Mouse (Mus musculus): ENCODE results near the gene Akap1.

The Akap1 gene

GRCm38 (mm10) chr11:88842315-88842975 lies 21.9 kb downstream of the Akap1 start:
- DNase-seq (ENCODE audit: low read depth, low spot score), result no peak

GRCm38 (mm10) chr11:88841406-88841805 lies 23.0 kb downstream of the Akap1 start:
- DNase-seq (ENCODE audit: low read depth, low spot score), result no peak

GRCm38 (mm10) chr11:88840724-88841350 lies 23.5 kb downstream of the Akap1 start:
- no peak for DNase-seq (ENCODE audit: low read depth, low spot score)

- DNase-seq (ENCODE audit: low read depth, low spot score), result no peak
These were observed 24.1 kb downstream of the Akap1 start for GRCm38 (mm10) chr11:88840292-88840691.

DNA sequence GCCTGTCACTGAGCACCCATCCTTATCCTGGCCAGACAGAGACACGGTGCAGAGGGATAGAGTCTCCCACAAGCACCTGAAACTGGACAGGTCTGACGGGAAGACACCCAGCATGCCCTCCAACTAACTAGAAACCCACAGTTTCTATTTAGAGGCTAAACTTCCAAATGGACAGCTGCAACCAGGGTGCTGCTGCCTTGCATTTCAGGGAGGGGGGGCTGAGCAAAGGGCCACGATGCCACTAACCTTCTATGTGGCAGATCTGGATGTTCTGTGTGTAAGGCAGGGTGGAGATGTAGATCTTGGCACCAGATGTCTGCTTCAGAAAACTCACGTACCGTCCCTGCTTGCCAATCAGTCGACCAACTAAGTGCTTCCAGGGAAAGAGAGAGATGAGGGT lies 25.0 kb downstream of the Akap1 start:
- DNase-seq (ENCODE audit: low read depth, low spot score), result no peak

GRCm38 (mm10) chr11:88838630-88839029 lies 25.8 kb downstream of the Akap1 start:
- no peak for DNase-seq (ENCODE audit: low read depth, low spot score)

DNA sequence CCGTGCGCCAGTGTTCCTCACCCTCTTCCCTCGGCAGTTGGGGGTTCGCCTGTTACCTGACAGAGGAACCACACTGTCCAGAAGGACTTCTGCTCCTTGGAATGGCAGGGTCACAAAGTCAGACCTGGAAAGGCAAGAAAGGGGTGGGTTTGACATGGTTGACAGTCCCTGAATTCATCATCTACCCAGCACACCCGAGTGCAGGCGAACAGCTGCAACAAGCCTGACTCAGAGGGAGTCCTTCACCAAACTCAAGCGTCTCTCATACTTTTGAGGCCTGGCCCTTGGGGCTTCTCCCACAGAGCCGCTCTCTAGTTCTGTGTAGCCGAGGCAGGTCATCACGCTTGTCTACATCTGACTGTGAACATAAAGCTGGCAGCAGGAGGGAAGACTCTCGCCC lies 29.8 kb downstream of the Akap1 start:
- DNase-seq (ENCODE audit: low read depth, low spot score), result no peak

GRCm38 (mm10) chr11:88834134-88834533 lies 30.3 kb downstream of the Akap1 start:
- DNase-seq (ENCODE audit: low read depth, low spot score), result no peak

- no peak for DNase-seq (ENCODE audit: low read depth, low spot score)
These were observed 31.3 kb downstream of the Akap1 start for GRCm38 (mm10) chr11:88833099-88833498.

DNA sequence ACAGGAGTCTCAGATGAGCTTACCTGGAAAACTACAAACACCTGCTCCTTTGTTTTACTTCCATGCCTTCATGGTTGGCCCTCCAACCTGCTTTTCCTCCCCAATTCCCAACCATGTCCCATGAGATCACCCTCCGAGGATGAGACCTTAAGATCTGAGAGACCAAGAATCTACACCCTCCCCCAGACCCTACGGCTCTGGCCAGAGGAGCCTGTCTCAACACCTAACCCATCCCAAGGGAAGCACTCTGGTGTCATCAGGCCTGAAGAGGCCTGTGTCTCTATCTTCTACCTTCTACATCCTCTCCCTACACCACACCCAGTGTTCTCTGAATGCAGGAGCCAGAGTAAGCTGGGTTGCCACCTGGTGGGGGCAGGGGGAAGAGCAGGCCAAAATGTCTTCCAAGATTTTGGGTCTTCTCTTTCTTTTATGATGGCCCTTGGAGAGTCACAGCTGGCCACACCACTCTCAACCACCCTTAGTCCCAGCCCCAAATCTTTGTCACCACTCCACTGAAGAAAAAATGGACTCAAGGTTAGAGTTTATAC lies 34.1 kb downstream of the Akap1 start:
- no peak for DNase-seq (ENCODE audit: low read depth, low spot score)

- no peak for DNase-seq (ENCODE audit: low read depth, low spot score)
These were observed 35.9 kb downstream of the Akap1 start for GRCm38 (mm10) chr11:88828528-88828927.

DNA sequence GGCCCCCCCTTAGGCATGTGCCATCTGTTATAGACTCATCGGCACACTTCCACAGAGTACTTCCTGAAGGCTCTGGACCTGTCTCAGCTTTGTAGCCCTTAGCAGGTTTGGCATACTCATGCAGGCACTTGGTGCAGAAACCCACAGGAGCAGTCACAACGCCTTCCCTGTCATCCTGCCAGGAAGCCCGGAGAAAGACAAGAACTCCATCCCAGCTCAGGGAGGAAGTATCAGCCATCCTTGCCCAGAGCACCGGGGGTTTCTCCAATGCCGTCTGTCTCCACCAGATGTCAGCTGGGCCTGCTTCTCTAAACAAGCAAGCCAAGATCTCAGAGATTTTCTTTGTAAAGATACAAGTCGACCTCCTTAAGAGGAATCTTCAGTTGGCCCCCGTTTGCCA lies 38.5 kb downstream of the Akap1 start:
- DNase-seq (ENCODE audit: low read depth, low spot score), result peak; percentile 32

DNA sequence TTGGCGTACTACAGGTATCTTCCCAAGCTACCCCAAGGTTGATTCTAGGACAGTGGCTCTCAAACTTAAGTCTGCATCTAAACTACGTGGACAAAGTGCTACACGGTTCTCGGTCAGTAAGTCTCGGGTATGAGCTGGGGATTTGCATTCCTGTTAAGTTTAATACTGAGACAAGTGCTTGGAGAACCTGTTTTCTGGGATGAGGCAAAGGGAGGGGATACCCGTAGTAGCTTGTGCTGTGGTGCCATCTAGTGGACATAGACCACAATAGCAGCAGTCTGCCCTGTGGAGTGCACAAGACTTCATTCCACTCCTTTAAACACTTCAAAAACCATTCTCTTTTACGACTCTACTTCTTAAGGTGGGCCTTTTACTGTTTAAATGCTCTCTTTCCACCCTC lies 41.4 kb downstream of the Akap1 start:
- DNase-seq (ENCODE audit: low read depth, low spot score), result peak; percentile 74

DNA sequence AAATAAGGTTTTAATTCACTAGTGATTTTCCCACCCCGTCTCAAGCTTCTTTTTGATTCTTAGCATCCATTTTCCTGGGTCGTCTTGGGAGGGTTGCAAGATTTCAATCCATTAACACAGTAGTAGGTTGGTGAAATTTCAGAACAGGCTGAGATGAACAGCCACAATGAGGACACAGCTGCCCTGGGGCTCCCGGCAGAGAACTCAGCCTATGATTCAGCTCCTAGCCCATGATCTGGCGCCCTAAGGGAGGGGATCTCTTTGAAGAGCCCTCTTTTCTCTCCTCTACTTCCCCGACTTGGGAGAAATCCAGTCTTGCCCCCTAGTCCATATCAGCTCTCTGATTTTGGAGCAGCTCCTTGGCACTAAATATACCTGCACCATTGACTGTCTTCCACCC lies 41.9 kb downstream of the Akap1 start:
- no peak for DNase-seq (ENCODE audit: low read depth, low spot score)

GRCm38 (mm10) chr11:88820742-88821576 lies 43.4 kb downstream of the Akap1 start:
- DNase-seq (ENCODE audit: low read depth, low spot score), result peak; percentile 18

- no peak for DNase-seq (ENCODE audit: low read depth, low spot score)
These were observed 44.1 kb downstream of the Akap1 start for GRCm38 (mm10) chr11:88820253-88820652.

GRCm38 (mm10) chr11:88817061-88817460 lies 47.3 kb downstream of the Akap1 start:
- no peak for DNase-seq (ENCODE audit: low read depth, low spot score)

GRCm38 (mm10) chr11:88803231-88804010 lies 61.0 kb downstream of the Akap1 start:
- DNase-seq (ENCODE audit: low read depth, low spot score), result no peak

DNA sequence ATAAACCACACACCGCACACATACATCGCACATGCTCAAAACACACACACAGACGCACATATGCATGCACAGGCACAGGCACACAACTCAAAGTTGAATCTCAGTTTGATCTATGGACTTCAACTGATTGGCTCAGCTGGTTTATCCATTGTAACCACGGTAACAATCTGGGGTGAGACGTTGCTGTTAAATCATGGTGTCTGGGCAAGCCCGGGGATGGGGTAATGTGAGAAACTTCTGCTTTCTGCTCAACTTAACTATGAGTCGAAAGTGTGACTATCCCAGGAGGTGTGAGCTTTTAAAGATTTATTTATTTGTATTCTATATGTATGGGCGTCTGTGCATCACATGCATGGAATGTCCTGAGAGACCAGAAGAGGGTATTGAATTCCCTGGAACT lies 68.2 kb downstream of the Akap1 start:
- no peak for DNase-seq (ENCODE audit: low read depth, low spot score)

- no peak for DNase-seq (ENCODE audit: low read depth, low spot score)
These were observed 74.5 kb downstream of the Akap1 start for GRCm38 (mm10) chr11:88789893-88790292.

GRCm38 (mm10) chr11:88786816-88787215 lies 77.6 kb downstream of the Akap1 start:
- DNase-seq (ENCODE audit: low read depth, low spot score), result no peak

- DNase-seq (ENCODE audit: low read depth, low spot score), result no peak
These were observed 80.9 kb downstream of the Akap1 start for GRCm38 (mm10) chr11:88783525-88783924.

All from brain, embryonic 18.5 days (tissue).